Mouse (Mus musculus) frontal cortex, adult (tissue): ENCODE measurements around the gene Fsd2.

Experiments
- ATAC-seq: cut with Nextera tagmentation; 2 replicates; pipeline ENCODE4 v1.9.2; 2017; ENCODE audit warnings: mild to moderate bottlenecking, moderate library complexity, mixed read lengths; ENCODE audit not compliant: low TSS enrichment

The Fsd2 gene

GRCm38 (mm10) chr7:81572610-81573268 lies 6.0 kb upstream of the Fsd2 start:
- no peak for ATAC-seq

- no peak for ATAC-seq
These were observed 5.2 kb upstream of the Fsd2 start for GRCm38 (mm10) chr7:81571941-81572441.

- peak; percentile 96 for ATAC-seq
These were observed 4.6 kb upstream of the Fsd2 start, which contains the start of gene Whamm for GRCm38 (mm10) chr7:81571108-81571940. Whamm (plus strand) TSS chr7:81571266.

GRCm38 (mm10) chr7:81570752-81571107 lies 4.0 kb upstream of the Fsd2 start:
- ATAC-seq, result peak; percentile 58

- no peak for ATAC-seq
These were observed 3.5 kb upstream of the Fsd2 start for GRCm38 (mm10) chr7:81570271-81570670.

GRCm38 (mm10) chr7:81569851-81570250 lies 3.1 kb upstream of the Fsd2 start:
- ATAC-seq, result no peak

GRCm38 (mm10) chr7:81567396-81567795 lies 652 bp upstream of the Fsd2 start:
- ATAC-seq, result no peak

- ATAC-seq, result no peak
These were observed 412 bp downstream of the Fsd2 start for GRCm38 (mm10) chr7:81566332-81566731.

- ATAC-seq, result peak; percentile 92
These were observed 1.2 kb downstream of the Fsd2 start for GRCm38 (mm10) chr7:81565381-81566055.

- no peak for ATAC-seq
These were observed 2.0 kb downstream of the Fsd2 start for GRCm38 (mm10) chr7:81564766-81565165.

GRCm38 (mm10) chr7:81563506-81564015 lies 3.2 kb downstream of the Fsd2 start:
- no peak for ATAC-seq

- no peak for ATAC-seq
These were observed 5.5 kb downstream of the Fsd2 start for GRCm38 (mm10) chr7:81561211-81561610.

- no peak for ATAC-seq
These were observed 6.4 kb downstream of the Fsd2 start for GRCm38 (mm10) chr7:81560101-81561049.

- ATAC-seq, result no peak
These were observed 7.3 kb downstream of the Fsd2 start for GRCm38 (mm10) chr7:81559231-81559980.

- no peak for ATAC-seq
These were observed 8.8 kb downstream of the Fsd2 start for GRCm38 (mm10) chr7:81557985-81558360.

GRCm38 (mm10) chr7:81557252-81557984 lies 9.3 kb downstream of the Fsd2 start:
- no peak for ATAC-seq

- ATAC-seq, result no peak
These were observed 9.9 kb downstream of the Fsd2 start for GRCm38 (mm10) chr7:81556839-81557238.

- no peak for ATAC-seq
These were observed 12.4 kb downstream of the Fsd2 start for GRCm38 (mm10) chr7:81554369-81554768.

- ATAC-seq, result no peak
These were observed 13.2 kb downstream of the Fsd2 start for GRCm38 (mm10) chr7:81553589-81553988.

GRCm38 (mm10) chr7:81548864-81549263 lies 17.9 kb downstream of the Fsd2 start:
- no peak for ATAC-seq
